Mouse (Mus musculus): Measurements from ENCODE around the gene Prdm16. TPM values are rescaled to one million over a fixed set of nuclear protein-coding genes. Genes with fewer than 3 reads are reported as not detected.

The Prdm16 gene
- polyA plus RNA-seq, 1 experiment from 2014 or later: 41.5 TPM

- Histone ChIP-seq H3K9me3 (no peaks in the 10 kb centered on the region), H3K9ac (peak overlapping the region; percentile 95), H3K27ac (peak overlapping the region; percentile 97), H3K36me3 (no peaks in the 10 kb centered on the region), H3K4me3 (peak overlapping the region; percentile 77), H3K4me1 (peaks cover 60% of the 10 kb centered on the region), H3K27me3 (peaks cover 60% of the 10 kb centered on the region), H3K4me2 (replicated peaks) (peak overlapping the region; percentile 85)
- ATAC-seq (ENCODE audit: insufficient number of reproducible peaks, insufficient read depth, low FRiP score, low TSS enrichment): no peak
- WGBS: 6% methylated on average over 15 of the region's 15 CpGs
Measured at GRCm38 (mm10) chr4:154638320-154638886, 1.7 kb upstream of the Prdm16 start.

GRCm38 (mm10) chr4:154637468-154638319 is 1.0 kb upstream of the Prdm16 start:
- Histone ChIP-seq H3K9me3 (no peaks in the 10 kb centered on the region), H3K4me3 (peak overlapping the region; percentile 77), H3K27ac (peak overlapping the region; percentile 97), H3K27me3 (peaks cover 60% of the 10 kb centered on the region), H3K9ac (peak overlapping the region; percentile 95), H3K36me3 (no peaks in the 10 kb centered on the region), H3K4me2 (replicated peaks) (peak overlapping the region; percentile 85), H3K4me1 (peaks cover 61% of the 10 kb centered on the region)
- WGBS: under 1% methylated on average over 65 of the region's 73 CpGs
- no peak for ATAC-seq (ENCODE audit: insufficient number of reproducible peaks, insufficient read depth, low FRiP score, low TSS enrichment)

DNA sequence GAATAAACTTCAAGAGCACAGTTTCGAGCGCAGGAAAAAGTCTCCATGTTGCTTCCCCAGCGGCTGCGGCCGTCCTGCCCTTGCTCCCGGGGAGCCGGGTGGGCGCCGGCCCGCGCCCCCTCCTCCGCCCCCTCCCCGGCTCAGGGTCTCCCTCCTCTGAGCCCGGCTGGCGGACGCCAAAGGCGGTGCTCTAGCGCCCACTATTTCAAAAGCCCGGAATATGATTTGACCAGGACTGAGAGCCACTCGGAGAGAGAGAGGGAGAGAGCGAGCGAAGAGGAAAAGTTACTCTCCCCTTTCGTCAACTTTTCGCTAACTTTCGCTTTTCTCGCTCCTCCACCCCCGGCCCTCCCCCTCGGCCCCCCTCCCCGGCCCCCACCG is 630 bp downstream of the Prdm16 start:
- H3K4me2 ChIP-seq (replicated peaks): peak overlapping the region; percentile 85
- peak overlapping the region; percentile 97 for H3K27ac ChIP-seq
- H3K9me3 ChIP-seq: no peaks in the 10 kb centered on the region
- H3K36me3 ChIP-seq: no peaks in the 10 kb centered on the region
- WGBS: under 1% methylated on average over 27 of the region's 30 CpGs
- peak; percentile 49 for ATAC-seq (ENCODE audit: insufficient number of reproducible peaks, insufficient read depth, low FRiP score, low TSS enrichment)
- peaks cover 60% of the 10 kb centered on the region for H3K4me1 ChIP-seq
- H3K4me3 ChIP-seq: peak overlapping the region; percentile 77
- peak overlapping the region; percentile 95 for H3K9ac ChIP-seq
- H3K27me3 ChIP-seq: peaks cover 51% of the 10 kb centered on the region

DNA sequence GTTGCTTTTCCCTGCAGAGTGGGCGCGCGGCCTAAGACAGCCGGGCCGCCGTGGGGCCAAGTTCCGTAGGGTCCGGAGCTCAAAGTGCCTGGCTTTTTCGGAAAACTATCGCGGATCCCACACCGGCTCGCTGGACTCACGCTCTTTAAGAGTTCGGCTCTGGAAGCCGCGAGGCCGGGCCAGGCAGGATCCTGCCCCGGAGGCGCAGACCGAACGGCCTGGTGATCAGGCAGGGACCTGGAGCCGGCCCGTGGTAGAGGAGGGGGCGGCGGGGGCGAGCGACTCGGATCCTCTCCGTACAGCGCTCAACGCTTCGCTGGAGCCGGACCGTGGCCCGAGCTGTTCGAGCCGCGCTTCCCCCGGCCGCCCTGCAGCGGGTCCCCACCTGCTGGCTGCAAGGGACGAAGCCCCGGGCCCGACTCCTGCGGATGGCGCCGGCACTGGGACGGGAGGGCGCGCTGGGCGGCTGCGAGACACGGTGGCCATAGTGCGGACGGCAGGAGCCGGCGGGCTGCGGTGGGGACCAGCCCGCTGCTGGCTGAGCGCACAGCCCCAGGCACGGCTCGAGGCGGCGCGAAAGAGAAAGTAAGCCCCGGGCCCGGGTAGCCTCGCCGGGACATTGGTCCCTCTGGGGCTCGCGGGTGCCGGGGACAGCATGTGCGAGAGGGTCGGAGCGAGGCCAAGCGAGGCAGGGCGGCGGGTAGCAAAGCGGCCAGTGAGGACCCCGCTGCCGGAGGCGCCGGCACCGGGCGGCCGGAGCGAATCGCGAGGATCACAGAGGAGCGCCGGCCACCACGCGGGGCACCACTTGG is 1.2 kb downstream of the Prdm16 start:
- peak overlapping the region; percentile 97 for H3K27ac ChIP-seq
- H3K4me3 ChIP-seq: peak overlapping the region; percentile 77
- peak overlapping the region; percentile 85 for H3K4me2 ChIP-seq (replicated peaks)
- under 1% methylated on average over 87 of the region's 94 CpGs for WGBS
- peak overlapping the region; percentile 95 for H3K9ac ChIP-seq
- ATAC-seq (ENCODE audit: insufficient number of reproducible peaks, insufficient read depth, low FRiP score, low TSS enrichment): peak; percentile 12
- H3K4me1 ChIP-seq: peaks cover 58% of the 10 kb centered on the region
- peaks cover 47% of the 10 kb centered on the region for H3K27me3 ChIP-seq
- H3K9me3 ChIP-seq: no peaks in the 10 kb centered on the region
- H3K36me3 ChIP-seq: no peaks in the 10 kb centered on the region

GRCm38 (mm10) chr4:154634470-154635240 is 2.0 kb downstream of the Prdm16 start:
- Histone ChIP-seq H3K4me3 (peak overlapping the region; percentile 77), H3K9ac (peak overlapping the region; percentile 95), H3K36me3 (no peaks in the 10 kb centered on the region), H3K27ac (peak overlapping the region; percentile 97), H3K9me3 (no peaks in the 10 kb centered on the region), H3K4me2 (replicated peaks) (peak overlapping the region; percentile 85), H3K4me1 (peaks cover 55% of the 10 kb centered on the region), H3K27me3 (peaks cover 40% of the 10 kb centered on the region)
- WGBS: 4% methylated on average over 44 of the region's 44 CpGs
- no peak for ATAC-seq (ENCODE audit: insufficient number of reproducible peaks, insufficient read depth, low FRiP score, low TSS enrichment)

DNA sequence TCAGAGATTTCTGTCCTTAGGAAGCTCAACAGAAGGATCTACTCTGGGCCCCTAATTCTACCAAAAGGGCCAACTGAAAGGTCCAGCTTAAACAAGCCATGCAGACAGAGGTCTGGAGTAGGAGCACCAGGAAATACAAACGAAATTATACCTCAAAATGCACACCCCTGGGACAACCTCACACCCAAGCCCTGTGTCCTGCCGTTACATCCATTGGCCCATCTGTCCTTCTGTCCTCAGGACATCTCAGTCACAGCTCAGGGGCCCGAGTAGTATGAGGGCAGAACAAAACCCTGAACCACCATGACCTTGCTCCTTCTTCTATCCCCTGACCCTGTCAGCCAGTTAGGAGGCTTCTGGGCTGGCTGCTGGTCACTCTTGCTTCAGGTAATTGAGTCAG is 2.7 kb downstream of the Prdm16 start:
- H3K4me1 ChIP-seq: peaks cover 56% of the 10 kb centered on the region
- ATAC-seq (ENCODE audit: insufficient number of reproducible peaks, insufficient read depth, low FRiP score, low TSS enrichment): no peak

GRCm38 (mm10) chr4:154632800-154633764 is 3.6 kb downstream of the Prdm16 start:
- Histone ChIP-seq H3K27ac (0 out of 2 replicates have a peak overlapping the region, but pooled peaks have one; percentile 50), H3K4me1 (peaks cover 63% of the 10 kb centered on the region), H3K36me3 (no peaks in the 10 kb centered on the region), H3K9ac (peak overlapping the region; percentile 95), H3K4me2 (replicated peaks) (peak overlapping the region; percentile 85), H3K4me3 (peak overlapping the region; percentile 77), H3K27me3 (peaks cover 24% of the 10 kb centered on the region), H3K9me3 (no peaks in the 10 kb centered on the region)
- no peak for ATAC-seq (ENCODE audit: insufficient number of reproducible peaks, insufficient read depth, low FRiP score, low TSS enrichment)
- 29% methylated on average over 14 of the region's 14 CpGs for WGBS

More for the DNA sequence above, 2.7 kb downstream of the Prdm16 start:
- Histone ChIP-seq H3K9me3 (no peaks in the 10 kb centered on the region), H3K4me3 (peak overlapping the region; percentile 77), H3K36me3 (no peaks in the 10 kb centered on the region), H3K27ac (peak overlapping the region; percentile 97; the same call in 1 of the 2 replicates), H3K4me2 (replicated peaks) (peak overlapping the region; percentile 85), H3K9ac (peak overlapping the region; percentile 95), H3K27me3 (peaks cover 33% of the 10 kb centered on the region)
- whole genome bisulfite sequencing: 27% methylated on average over 3 of the region's 3 CpGs

- peaks cover 81% of the 10 kb centered on the region for H3K4me1 ChIP-seq
- peak overlapping the region; percentile 85 for H3K4me2 ChIP-seq (replicated peaks)
- H3K36me3 ChIP-seq: no peaks in the 10 kb centered on the region
- ATAC-seq (ENCODE audit: insufficient number of reproducible peaks, insufficient read depth, low FRiP score, low TSS enrichment): no peak
- H3K27me3 ChIP-seq: peaks cover 17% of the 10 kb centered on the region
- H3K9ac ChIP-seq: no peak overlapping the region
- no peak overlapping the region for H3K27ac ChIP-seq
- H3K4me3 ChIP-seq: peak overlapping the region; percentile 16; the same call in 1 of the 2 replicates
- no peaks in the 10 kb centered on the region for H3K9me3 ChIP-seq
- WGBS: 38% methylated on average over 3 of the region's 3 CpGs
Measured at GRCm38 (mm10) chr4:154630763-154631162, 5.9 kb downstream of the Prdm16 start.

- no peak for ATAC-seq (ENCODE audit: insufficient number of reproducible peaks, insufficient read depth, low FRiP score, low TSS enrichment)
- Histone ChIP-seq H3K9ac (no peak overlapping the region), H3K4me3 (no peak overlapping the region), H3K4me2 (replicated peaks) (no peak overlapping the region), H3K36me3 (no peaks in the 10 kb centered on the region), H3K27me3 (no peaks in the 10 kb centered on the region), H3K4me1 (peaks cover 72% of the 10 kb centered on the region), H3K9me3 (no peaks in the 10 kb centered on the region), H3K27ac (no peak overlapping the region)
- 81% methylated on average over 5 of the region's 5 CpGs for WGBS
Measured at GRCm38 (mm10) chr4:154627419-154628142, 9.1 kb downstream of the Prdm16 start.

DNA sequence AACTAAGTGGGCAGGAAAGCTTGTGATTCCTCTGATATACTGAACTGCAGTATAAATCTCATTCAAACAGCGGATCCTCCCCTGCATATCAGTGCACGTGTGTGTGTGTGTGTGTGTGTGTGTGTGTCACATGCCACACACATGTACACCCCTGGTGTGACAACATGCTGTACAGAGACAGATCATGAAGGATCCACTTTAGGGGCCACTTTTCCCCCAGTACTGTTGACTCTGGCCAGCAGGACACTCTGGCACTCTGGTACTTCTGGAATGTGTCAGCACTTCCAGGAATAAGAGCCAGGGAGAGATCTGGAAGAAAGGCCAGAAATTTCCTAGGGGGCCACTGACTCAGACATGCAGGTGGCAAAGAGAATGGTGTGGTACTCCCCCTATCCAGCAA is 10.4 kb downstream of the Prdm16 start:
- Histone ChIP-seq H3K4me3 (no peak overlapping the region), H3K36me3 (no peaks in the 10 kb centered on the region), H3K4me2 (replicated peaks) (no peak overlapping the region), H3K27ac (peak overlapping the region; percentile 69), H3K9me3 (no peaks in the 10 kb centered on the region), H3K27me3 (no peaks in the 10 kb centered on the region), H3K9ac (no peak overlapping the region), H3K4me1 (peaks cover 73% of the 10 kb centered on the region)
- no peak for ATAC-seq (ENCODE audit: insufficient number of reproducible peaks, insufficient read depth, low FRiP score, low TSS enrichment)
- whole genome bisulfite sequencing: 90% methylated on average over 2 of the region's 2 CpGs
